Mouse (Mus musculus) hindbrain, embryonic 12.5 days (tissue): ENCODE results near the gene Ltk. TPM values are rescaled to one million over a fixed set of nuclear protein-coding genes. Genes with fewer than 3 reads are reported as not detected.

Experiments used
- ATAC-seq: fragments of 200-750 bp; cut with Nextera tagmentation; 2 replicates; pipeline ENCODE4 v1.8.0; 2017; ENCODE audit warnings: moderate TSS enrichment; ENCODE audit not compliant: low FRiP score
- H3K27ac ChIP-seq: fragments of 300-500 bp; sonication (generic); 2 replicates; pipeline ENCODE4 v1.5.1; 2016; ENCODE audit warnings: mild to moderate bottlenecking
- H3K27me3 ChIP-seq: fragments of 300-500 bp; sonication (generic); 2 replicates; pipeline ENCODE4 v1.6.1; 2016; ENCODE audit warnings: mild to moderate bottlenecking
- H3K36me3 ChIP-seq: fragments of 300-500 bp; sonication (generic); 2 replicates; pipeline ENCODE4 v1.6.1; 2016; ENCODE audit warnings: mild to moderate bottlenecking
- H3K4me1 ChIP-seq: fragments of 300-500 bp; sonication (generic); 2 replicates; pipeline ENCODE4 v1.6.1; 2016
- H3K4me2 ChIP-seq: fragments of 300-500 bp; sonication (generic); replicated peaks from 2 replicates; pipeline ENCODE4 v1.6.1; 2016; ENCODE audit warnings: mild to moderate bottlenecking
- H3K4me3 ChIP-seq: fragments of 300-500 bp; sonication (generic); 2 replicates; pipeline ENCODE4 v1.5.1; 2016; ENCODE audit warnings: mild to moderate bottlenecking
- H3K9ac ChIP-seq: fragments of 300-500 bp; sonication (generic); 2 replicates; pipeline ENCODE4 v1.6.1; 2016; ENCODE audit warnings: mild to moderate bottlenecking, moderate library complexity
- H3K9me3 ChIP-seq: fragments of 300-500 bp; sonication (generic); replicated peaks from 2 replicates; pipeline ENCODE4 v1.6.1; 2016; ENCODE audit warnings: mild to moderate bottlenecking
- WGBS: fragments of 180-500 bp; shearing (Covaris S2); methylation state at CpG from one replicate; pipeline ENCODE4 v1.1.7; 2016; 5-methylcytosine and 5-hydroxymethylcytosine counted together
- polyA plus RNA-seq: library from polyadenylated mRNA; unstranded; fragments of >200 nt; fragmentation: Nextera tagmentation; extraction: Ambion mirVana; gene quantifications from 2 replicates; pipeline ENCODE4 v1.2.1, GENCODE M21; 2016

The Ltk gene
- polyA plus RNA-seq, 1 experiment from 2014 or later: 0.34 TPM

DNA sequence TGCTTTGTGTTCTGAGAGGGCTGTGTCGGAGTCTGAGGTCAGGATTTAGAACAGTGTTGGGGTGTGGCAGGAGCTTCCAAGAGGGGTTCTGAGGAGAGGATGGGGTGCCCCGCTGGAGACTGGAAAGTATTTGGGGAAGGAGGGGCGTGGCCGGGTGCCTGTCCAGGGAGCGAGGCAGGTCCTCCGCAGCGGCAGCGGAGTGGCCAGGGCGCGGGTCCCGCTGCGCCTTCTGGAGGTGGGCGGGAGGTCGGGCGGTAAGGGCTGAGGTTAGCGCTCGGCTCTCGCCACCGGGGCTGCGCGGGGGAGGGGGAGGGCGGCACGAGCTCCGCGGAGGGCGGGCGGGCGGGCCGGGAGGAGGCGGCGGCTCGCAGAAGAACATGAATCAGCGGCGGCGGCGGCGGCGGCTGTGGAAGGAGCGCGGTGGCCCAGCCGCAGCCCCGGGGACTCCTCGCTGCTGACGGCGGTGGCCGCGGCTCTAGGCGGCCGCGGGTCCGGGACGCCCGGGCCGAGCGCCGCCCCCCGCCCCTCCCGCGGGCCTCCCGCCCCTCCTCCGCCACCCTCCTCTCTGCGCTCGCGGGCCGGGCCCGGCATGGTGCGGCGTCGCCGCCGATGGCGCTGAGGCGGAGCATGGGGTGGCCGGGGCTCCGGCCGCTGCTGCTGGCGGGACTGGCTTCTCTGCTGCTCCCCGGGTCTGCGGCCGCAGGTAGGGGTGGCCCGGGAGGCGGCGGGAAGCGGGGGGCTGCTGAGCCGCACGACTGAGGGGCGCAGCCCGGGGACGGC is 39.1 kb upstream of the Ltk start:
- peak overlapping the region; percentile 94 for H3K9ac ChIP-seq
- H3K4me3 ChIP-seq: peak overlapping the region; percentile 71
- peak overlapping the region; percentile 62 for H3K27ac ChIP-seq
- peaks cover 40% of the 10 kb centered on the region for H3K4me1 ChIP-seq
- 2% methylated on average over 42 of the region's 89 CpGs for WGBS
- H3K27me3 ChIP-seq: peaks cover 30% of the 10 kb centered on the region
- H3K4me2 ChIP-seq: peak overlapping the region; percentile 99
- no peaks in the 10 kb centered on the region for H3K36me3 ChIP-seq
- peak; percentile 65 for ATAC-seq
- H3K9me3 ChIP-seq: no peaks in the 10 kb centered on the region

- 14% methylated on average over 13 of the region's 13 CpGs for WGBS
- H3K4me3 ChIP-seq: no peak overlapping the region
- no peak overlapping the region for H3K9ac ChIP-seq
- H3K36me3 ChIP-seq: no peaks in the 10 kb centered on the region
- H3K27me3 ChIP-seq: peaks cover 30% of the 10 kb centered on the region
- H3K4me2 ChIP-seq: no peak overlapping the region
- no peaks in the 10 kb centered on the region for H3K9me3 ChIP-seq
- ATAC-seq: no peak
- peaks cover 30% of the 10 kb centered on the region for H3K4me1 ChIP-seq
- H3K27ac ChIP-seq: no peak overlapping the region
Measured at GRCm38 (mm10) chr2:119798246-119798927, 38.2 kb upstream of the Ltk start.

DNA sequence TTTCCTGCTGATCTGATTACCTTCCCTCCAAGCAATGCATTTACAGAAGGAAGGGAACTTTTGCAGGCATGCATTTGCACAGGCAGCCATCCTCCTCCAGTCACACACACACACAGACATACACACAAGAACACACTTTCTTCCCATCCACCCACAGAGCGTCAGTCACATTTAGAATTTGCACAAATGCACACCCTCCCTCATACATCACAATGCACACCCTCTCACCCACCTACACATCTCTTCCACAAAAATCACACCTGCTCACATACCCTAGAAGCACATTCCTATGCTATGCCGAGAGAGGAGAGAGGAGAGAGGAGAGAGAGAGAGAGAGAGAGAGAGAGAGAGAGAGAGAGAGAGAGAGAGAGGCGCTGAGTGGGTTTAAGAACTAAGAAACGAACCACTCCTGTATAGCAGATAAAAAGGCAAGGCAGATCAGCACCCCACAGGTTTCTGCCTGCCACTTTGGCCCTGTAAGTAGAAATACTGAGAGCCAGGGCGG is 37.1 kb upstream of the Ltk start, which contains the start of gene Tyro3:
Gene Tyro3 (plus strand): TSS at position 455 of the 505 bp plus-strand sequence.
- H3K9me3 ChIP-seq: no peaks in the 10 kb centered on the region
- H3K4me2 ChIP-seq: no peak within 1 kb of the TSS
- H3K36me3 ChIP-seq: no peaks in the 10 kb centered on the region
- no peak for ATAC-seq
- WGBS: 72% methylated on average over 5 of the region's 5 CpGs
- H3K4me1 ChIP-seq: peaks cover 19% of the 10 kb centered on the region
- no peak within 1 kb of the TSS for H3K4me3 ChIP-seq
- peaks cover 27% of the 10 kb centered on the region for H3K27me3 ChIP-seq
- H3K9ac ChIP-seq: no peak within 1 kb of the TSS
- H3K27ac ChIP-seq: no peak within 1 kb of the TSS

- 83% methylated on average over 2 of the region's 2 CpGs for WGBS
- Histone ChIP-seq H3K4me3 (no peak overlapping the region), H3K4me2 (no peak overlapping the region), H3K9me3 (no peaks in the 10 kb centered on the region), H3K36me3 (no peaks in the 10 kb centered on the region), H3K27me3 (no peaks in the 10 kb centered on the region), H3K27ac (no peak overlapping the region), H3K4me1 (peaks cover 12% of the 10 kb centered on the region), H3K9ac (no peak overlapping the region)
- no peak for ATAC-seq
Measured at GRCm38 (mm10) chr2:119789996-119790395, 29.8 kb upstream of the Ltk start.

GRCm38 (mm10) chr2:119787206-119787883 is 27.1 kb upstream of the Ltk start, which contains the start of gene Rpap1:
Gene Rpap1 (minus strand): TSS chr2:119787537.
- peak; percentile 96 for ATAC-seq
- no peaks in the 10 kb centered on the region for H3K27me3 ChIP-seq
- H3K9ac ChIP-seq: peak within 1 kb of the TSS; percentile 60
- H3K4me1 ChIP-seq: peaks cover 12% of the 10 kb centered on the region
- H3K9me3 ChIP-seq: no peaks in the 10 kb centered on the region
- H3K27ac ChIP-seq: peak within 1 kb of the TSS; percentile 81
- H3K36me3 ChIP-seq: peaks cover 7% of the 10 kb centered on the region
- peak within 1 kb of the TSS; percentile 48 for H3K4me3 ChIP-seq
- under 1% methylated on average over 44 of the region's 44 CpGs for WGBS
- peak within 1 kb of the TSS; percentile 57 for H3K4me2 ChIP-seq

DNA sequence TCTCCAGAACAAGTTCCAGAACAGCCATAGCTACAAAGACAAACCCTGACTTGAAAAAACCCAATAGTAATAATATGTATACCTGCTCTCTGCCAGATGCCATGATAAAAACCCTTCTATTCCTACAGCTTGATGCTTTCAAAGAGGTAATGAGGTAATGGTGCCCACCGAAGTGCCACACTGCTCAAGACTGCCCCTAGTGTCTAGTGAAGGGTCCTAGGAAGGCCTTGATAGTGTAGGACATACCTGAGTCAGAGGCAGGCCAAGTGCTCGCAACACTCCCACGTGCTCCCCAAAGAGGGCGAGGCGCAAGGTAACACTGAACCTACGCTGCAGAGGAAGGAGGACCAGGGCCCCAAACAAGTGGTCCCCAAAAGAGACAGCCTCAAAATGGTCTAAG is 7.0 kb upstream of the Ltk start:
- ATAC-seq: no peak
- peaks cover 74% of the 10 kb centered on the region for H3K36me3 ChIP-seq
- H3K9me3 ChIP-seq: no peaks in the 10 kb centered on the region
- H3K9ac ChIP-seq: no peak overlapping the region
- WGBS: 93% methylated on average over 6 of the region's 6 CpGs
- no peak overlapping the region for H3K4me3 ChIP-seq
- H3K27ac ChIP-seq: no peak overlapping the region
- H3K4me1 ChIP-seq: no peaks in the 10 kb centered on the region
- H3K4me2 ChIP-seq: no peak overlapping the region
- peaks cover 5% of the 10 kb centered on the region for H3K27me3 ChIP-seq

- no peak overlapping the region for H3K4me2 ChIP-seq
- H3K9me3 ChIP-seq: no peaks in the 10 kb centered on the region
- no peaks in the 10 kb centered on the region; the same call in 1 of the 2 replicates for H3K4me1 ChIP-seq
- WGBS: 84% methylated on average over 4 of the region's 4 CpGs
- H3K9ac ChIP-seq: no peak overlapping the region
- no peak for ATAC-seq
- H3K27ac ChIP-seq: no peak overlapping the region
- no peak overlapping the region for H3K4me3 ChIP-seq
- H3K27me3 ChIP-seq: peaks cover 35% of the 10 kb centered on the region
- H3K36me3 ChIP-seq: peaks cover 41% of the 10 kb centered on the region
Measured at GRCm38 (mm10) chr2:119763924-119764323, 3.7 kb upstream of the Ltk start.

GRCm38 (mm10) chr2:119762276-119762675 is 2.0 kb upstream of the Ltk start:
- ATAC-seq: no peak
- no peak overlapping the region for H3K27ac ChIP-seq
- no peak overlapping the region for H3K4me3 ChIP-seq
- H3K27me3 ChIP-seq: peaks cover 52% of the 10 kb centered on the region
- H3K4me2 ChIP-seq: no peak overlapping the region
- H3K36me3 ChIP-seq: peaks cover 30% of the 10 kb centered on the region
- 75% methylated on average over 1 of the region's 1 CpGs for WGBS
- no peak overlapping the region for H3K9ac ChIP-seq
- H3K4me1 ChIP-seq: peaks cover 16% of the 10 kb centered on the region
- H3K9me3 ChIP-seq: no peaks in the 10 kb centered on the region

- peaks cover 16% of the 10 kb centered on the region for H3K4me1 ChIP-seq
- peaks cover 79% of the 10 kb centered on the region for H3K27me3 ChIP-seq
- ATAC-seq: peak; percentile 33; the same call in 1 of the 2 replicates
- no peaks in the 10 kb centered on the region for H3K9me3 ChIP-seq
- H3K36me3 ChIP-seq: peaks cover 11% of the 10 kb centered on the region
- no peak overlapping the region for H3K27ac ChIP-seq
- H3K4me2 ChIP-seq: peak overlapping the region; percentile 90
- H3K4me3 ChIP-seq: peak overlapping the region; percentile 49
- H3K9ac ChIP-seq: peak overlapping the region; percentile 59; the same call in 1 of the 2 replicates
- WGBS: 6% methylated on average over 44 of the region's 44 CpGs
Measured at GRCm38 (mm10) chr2:119758844-119759835, 1.1 kb downstream of the Ltk start.

DNA sequence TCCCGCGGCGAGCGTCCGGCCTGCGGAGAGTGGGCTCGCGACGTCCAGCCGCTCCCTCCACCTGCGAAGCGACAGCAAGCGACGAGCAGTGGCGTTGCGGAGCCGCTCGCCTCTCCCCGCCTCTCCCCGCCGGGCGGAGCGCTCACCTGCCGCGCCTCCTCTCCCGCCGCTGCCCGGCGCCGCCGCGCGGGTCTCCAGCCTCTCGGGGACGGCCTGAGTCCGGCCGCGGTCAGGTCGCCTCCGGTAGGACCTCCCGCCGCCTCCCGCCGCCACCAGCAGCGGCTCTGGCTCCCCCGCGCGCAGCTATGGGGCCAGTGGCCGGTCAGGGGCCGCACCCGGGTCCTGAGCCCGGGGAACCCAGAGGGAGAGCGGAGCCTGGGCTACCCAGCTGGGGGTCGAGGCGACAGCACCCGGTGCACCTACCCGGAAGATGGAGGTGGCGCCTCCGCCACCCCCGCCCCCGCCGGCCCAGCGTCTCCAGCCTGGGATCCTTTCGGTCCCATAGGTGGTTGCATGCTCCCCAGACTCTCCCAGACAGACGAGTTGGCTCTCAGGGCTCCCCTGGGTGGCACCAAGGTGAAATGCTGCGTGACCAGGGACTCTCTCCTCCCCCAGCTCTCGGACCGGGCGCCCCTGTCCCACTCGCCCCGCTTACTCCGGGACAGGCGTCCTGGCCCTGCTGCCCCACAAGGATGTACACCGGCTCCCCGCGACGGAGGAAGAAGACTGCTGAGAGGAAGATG is 2.0 kb downstream of the Ltk start:
- peak overlapping the region; percentile 49 for H3K4me3 ChIP-seq
- peak overlapping the region; percentile 90 for H3K4me2 ChIP-seq
- peaks cover 16% of the 10 kb centered on the region for H3K4me1 ChIP-seq
- peak overlapping the region; percentile 59 for H3K9ac ChIP-seq
- no peaks in the 10 kb centered on the region for H3K9me3 ChIP-seq
- peak; percentile 64 for ATAC-seq
- H3K27ac ChIP-seq: no peak overlapping the region
- peaks cover 87% of the 10 kb centered on the region for H3K27me3 ChIP-seq
- WGBS: 2% methylated on average over 47 of the region's 77 CpGs
- H3K36me3 ChIP-seq: 0 out of 2 replicates have a peak, but pooled peaks cover 3% of the 10 kb centered on the region
